Mouse (Mus musculus): ENCODE measurements around the gene Galntl6.

- TF ChIP-seq CTCF (IDR thresholded peaks at IDR 0.05; ENCODE audit: control insufficient read depth, insufficient read depth, low read length) (no peak), POLR2A (IDR thresholded peaks at IDR 0.05; ENCODE audit: borderline replicate concordance, control insufficient read depth, low read depth, low read length) (no peak)
Observed at GRCm38 (mm10) chr8:58824347-58824746, 88.1 kb downstream of the Galntl6 start.
